Mouse (Mus musculus) bone marrow, adult 2 months (tissue): ENCODE results near the gene Cdh5.
"Not testable (repeated sequence)": the region's sequence is repeated elsewhere in the genome, so short reads cannot be mapped to it uniquely, and the experiment has no call there.

ENCODE experiments used
- CTCF ChIP-seq: fragments of 200-500 bp; IDR thresholded peaks from 2 replicates; pipeline ENCODE4 v1.5.1; 2011; ENCODE audit warnings: low read length, control low read depth; ENCODE audit not compliant: control insufficient read depth, insufficient read depth
- POLR2A ChIP-seq: fragments of 200-500 bp; IDR thresholded peaks from 2 replicates; pipeline ENCODE4 v1.6.1; 2011; ENCODE audit warnings: low read depth, mild to moderate bottlenecking, control low read depth, low read length, borderline replicate concordance; ENCODE audit not compliant: control insufficient read depth

GRCm38 (mm10) chr8:104087878-104088277 is 13.5 kb upstream of the Cdh5 start:
- not testable (repeated sequence) for TF ChIP-seq CTCF, POLR2A
